Mouse (Mus musculus) bone marrow, adult 2 months (tissue): Measurements from ENCODE around the gene Tmem107. TPM values are rescaled to one million over a fixed set of nuclear protein-coding genes. Genes with fewer than 3 reads are reported as not detected.
A peak's percentile ranks its signal among the peaks of the same experiment; 100 is the strongest.

Experiments used
- H3K27ac ChIP-seq: fragments of 200-500 bp; 2 replicates; pipeline ENCODE4 v1.5.1; 2012; ENCODE audit warnings: low read depth, mild to moderate bottlenecking, control low read depth, inconsistent platforms, low read length; ENCODE audit not compliant: control insufficient read depth, poor library complexity, insufficient read depth
- H3K4me1 ChIP-seq: fragments of 200-500 bp; 2 replicates; pipeline ENCODE4 v1.6.1; 2011; ENCODE audit warnings: low read length; ENCODE audit not compliant: control insufficient read depth, insufficient read depth
- H3K4me3 ChIP-seq: fragments of 200-500 bp; replicated peaks from 2 replicates; pipeline ENCODE3; 2011; ENCODE audit warnings: mild to moderate bottlenecking, low read depth, low read length, control low read depth; ENCODE audit not compliant: control insufficient read depth
- CTCF ChIP-seq: fragments of 200-500 bp; IDR thresholded peaks from 2 replicates; pipeline ENCODE4 v1.5.1; 2011; ENCODE audit warnings: low read length, control low read depth; ENCODE audit not compliant: control insufficient read depth, insufficient read depth
- POLR2A ChIP-seq: fragments of 200-500 bp; IDR thresholded peaks from 2 replicates; pipeline ENCODE4 v1.6.1; 2011; ENCODE audit warnings: low read depth, mild to moderate bottlenecking, control low read depth, low read length, borderline replicate concordance; ENCODE audit not compliant: control insufficient read depth
- WGBS: fragments of 180-500 bp; shearing (Covaris S2); methylation state at CpG from one replicate; pipeline ENCODE4 v1.1.7; 2018; 5-methylcytosine and 5-hydroxymethylcytosine counted together
- polyA plus RNA-seq: library from polyadenylated mRNA; stranded (reverse); fragments of >200 nt; gene quantifications from 2 replicates; pipeline ENCODE4 v1.2.4, GENCODE M21; 2011; ENCODE audit warnings: low replicate concordance; ENCODE audit not compliant: missing spikeins, insufficient read depth, insufficient read length

The Tmem107 gene
- polyA plus RNA-seq, result 16.3 and 31.0 TPM in 2 replicates

GRCm38 (mm10) chr11:69070590-69071222 is at the start of gene Tmem107:
Gene Tmem107 (plus strand): TSS chr11:69070806.
- under 1% methylated on average over 47 of the region's 47 CpGs for WGBS
- Histone ChIP-seq H3K4me3 (peak within 1 kb of the TSS; percentile 84), H3K4me1 (peaks cover 2% of the 10 kb centered on the region; the same call in 1 of the 2 replicates), H3K27ac (peak within 1 kb of the TSS; percentile 55)
- TF ChIP-seq CTCF (no peak; the same call in 1 of the 2 replicates), POLR2A (peak; percentile 94)

GRCm38 (mm10) chr11:69026562-69026961 is 44.0 kb upstream of the Tmem107 start:
- TF ChIP-seq CTCF (no peak), POLR2A (no peak)
- 83% methylated on average over 3 of the region's 3 CpGs for WGBS
- Histone ChIP-seq H3K4me1 (no peaks in the 10 kb centered on the region; the same call in 1 of the 2 replicates), H3K4me3 (no peak overlapping the region), H3K27ac (no peak overlapping the region)

- H3K4me3 ChIP-seq, result no peak overlapping the region
- peak; percentile 16; the same call in 1 of the 2 replicates for TF ChIP-seq CTCF
- no peak for TF ChIP-seq POLR2A
- H3K27ac ChIP-seq, result no peak overlapping the region
- WGBS, result 71% methylated on average over 2 of the region's 2 CpGs
- H3K4me1 ChIP-seq, result peaks cover 3% of the 10 kb centered on the region; the same call in 1 of the 2 replicates
Observed at GRCm38 (mm10) chr11:69028805-69029204, 41.8 kb upstream of the Tmem107 start.

GRCm38 (mm10) chr11:69033552-69033951 is 37.1 kb upstream of the Tmem107 start:
- Histone ChIP-seq H3K4me1 (peaks cover 9% of the 10 kb centered on the region; the same call in 1 of the 2 replicates), H3K27ac (peak overlapping the region; percentile 76), H3K4me3 (peak overlapping the region; percentile 6)
- 44% methylated on average over 9 of the region's 9 CpGs for WGBS
- TF ChIP-seq CTCF, result no peak
- TF ChIP-seq POLR2A, result no peak

- peaks cover 9% of the 10 kb centered on the region; the same call in 1 of the 2 replicates for H3K4me1 ChIP-seq
- 92% methylated on average over 3 of the region's 3 CpGs for WGBS
- H3K4me3 ChIP-seq, result no peak overlapping the region
- peak overlapping the region; percentile 23; the same call in 1 of the 2 replicates for H3K27ac ChIP-seq
- no peak for TF ChIP-seq CTCF
- TF ChIP-seq POLR2A, result no peak
Observed at GRCm38 (mm10) chr11:69034585-69034984, 36.0 kb upstream of the Tmem107 start.

- peaks cover 9% of the 10 kb centered on the region; the same call in 1 of the 2 replicates for H3K4me1 ChIP-seq
- 87% methylated on average over 9 of the region's 9 CpGs for WGBS
- H3K4me3 ChIP-seq, result no peak overlapping the region
- TF ChIP-seq POLR2A, result no peak
- TF ChIP-seq CTCF, result no peak
- peak overlapping the region; percentile 18; the same call in 1 of the 2 replicates for H3K27ac ChIP-seq
Observed at GRCm38 (mm10) chr11:69035411-69035810, 35.2 kb upstream of the Tmem107 start.

GRCm38 (mm10) chr11:69035849-69036248 is 34.8 kb upstream of the Tmem107 start:
- peak; percentile 94 for TF ChIP-seq CTCF
- TF ChIP-seq POLR2A, result no peak
- 3% methylated on average over 8 of the region's 8 CpGs for WGBS
- H3K4me1 ChIP-seq, result peaks cover 9% of the 10 kb centered on the region; the same call in 1 of the 2 replicates
- H3K4me3 ChIP-seq, result peak overlapping the region; percentile 29
- peak overlapping the region; percentile 18; the same call in 1 of the 2 replicates for H3K27ac ChIP-seq

GRCm38 (mm10) chr11:69036486-69037230 is 33.9 kb upstream of the Tmem107 start:
- peak overlapping the region; percentile 74 for H3K4me3 ChIP-seq
- H3K27ac ChIP-seq, result peak overlapping the region; percentile 37
- TF ChIP-seq POLR2A (no peak), CTCF (no peak)
- H3K4me1 ChIP-seq, result peaks cover 9% of the 10 kb centered on the region; the same call in 1 of the 2 replicates
- 9% methylated on average over 20 of the region's 20 CpGs for WGBS
